Mouse (Mus musculus): Measurements from ENCODE around the gene Ush1c. TPM values are rescaled to one million over a fixed set of nuclear protein-coding genes. Genes with fewer than 3 reads are reported as not detected.

Ush1c gene
- total and polyA plus RNA-seq, 3 experiments, result not detected

DNA sequence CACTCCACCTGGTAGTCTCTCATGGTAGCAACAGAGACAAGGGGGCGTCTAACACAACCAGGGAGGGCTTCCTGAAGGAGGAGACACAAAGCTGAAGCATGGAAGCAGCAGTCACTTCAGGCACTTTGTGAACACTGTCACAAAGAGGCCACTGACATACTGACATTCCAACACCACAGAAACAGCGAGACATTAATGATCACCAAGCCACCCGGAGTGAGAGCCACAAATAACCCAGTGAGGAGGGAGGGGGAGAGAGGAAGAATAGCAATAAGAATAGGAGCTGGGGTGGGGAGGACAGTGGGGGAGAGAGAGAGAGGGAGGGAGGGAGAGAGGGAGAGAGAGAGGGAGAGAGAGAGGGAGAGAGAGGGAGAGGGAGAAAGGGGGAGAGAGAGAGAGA is 76.7 kb downstream of the Ush1c start:
- Histone ChIP-seq H3K27me3 (ENCODE audit: control insufficient read depth in 1 of 2, insufficient read depth in 2 of 2, low read length in 2 of 2) (no peaks in the 10 kb centered on the region), H3K27ac (ENCODE audit: control insufficient read depth, low read depth, low read length) (no peak overlapping the region), H3K79me2 (ENCODE audit: control insufficient read depth, insufficient read depth, low read length, poor library complexity) (no peaks in the 10 kb centered on the region), H3K9ac (ENCODE audit: control insufficient read depth, low read depth, low read length, poor library complexity, severe bottlenecking) (no peak overlapping the region), H3K36me3 (ENCODE audit: control insufficient read depth in 1 of 2, insufficient read depth in 2 of 2, low read length in 2 of 2) (no peaks in the 10 kb centered on the region), H3K4me1 (ENCODE audit: control insufficient read depth in 1 of 2, insufficient read depth in 2 of 2, low read length in 2 of 2) (no peaks in the 10 kb centered on the region), H3K9me3 (replicated peaks; ENCODE audit: insufficient read depth, low read length) (no peaks in the 10 kb centered on the region), H3K4me3 (ENCODE audit: control insufficient read depth in 1 of 2, insufficient read depth in 1 of 2, low read depth in 2 of 2, low read length in 2 of 2) (no peak overlapping the region)
- TF ChIP-seq MXI1 (IDR thresholded peaks at IDR 0.05; ENCODE audit: low read depth, low read length) (no peak), NELFE (IDR thresholded peaks at IDR 0.05; ENCODE audit: low read depth, low read length) (no peak), JUND (IDR thresholded peaks at IDR 0.05; ENCODE audit: low read depth, low read length) (no peak), MAX (IDR thresholded peaks at IDR 0.05; ENCODE audit: low read length) (no peak), SIN3A (IDR thresholded peaks at IDR 0.05; ENCODE audit: low read length) (no peak), MYB (IDR thresholded peaks at IDR 0.05; ENCODE audit: low read depth, low read length) (no peak), GABPA (IDR thresholded peaks at IDR 0.05; ENCODE audit: low read depth, low read length) (no peak), ELF1 (IDR thresholded peaks at IDR 0.05; ENCODE audit: low read depth, low read length) (no peak), USF1 (IDR thresholded peaks at IDR 0.05; ENCODE audit: low read depth, low read length) (no peak), UBTF (IDR thresholded peaks at IDR 0.05; ENCODE audit: borderline replicate concordance, insufficient read depth, low read depth, low read length) (no peak)
- no peak for DNase-seq (ENCODE audit: low read depth, low spot score)

DNA sequence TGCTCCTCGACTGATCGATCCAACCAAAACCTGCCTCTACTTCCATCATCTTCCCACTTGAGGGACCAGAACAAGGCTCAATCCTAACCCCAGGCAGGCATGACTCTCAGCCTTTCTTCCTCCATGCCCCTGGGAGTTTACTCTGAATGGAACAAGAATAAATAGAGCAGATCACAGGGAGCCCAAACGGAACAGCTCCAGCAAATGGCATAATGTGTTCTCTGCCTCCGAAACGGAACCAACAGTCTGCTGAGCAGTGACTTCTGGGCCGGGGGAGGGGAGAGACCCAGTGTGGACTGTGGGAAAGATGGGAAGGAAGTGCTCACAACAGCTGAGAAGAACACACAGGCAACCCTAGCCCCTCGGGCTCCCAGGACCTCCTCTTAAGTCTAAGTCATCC is 80.6 kb downstream of the Ush1c start:
- TF ChIP-seq NRF1 (IDR thresholded peaks at IDR 0.05; ENCODE audit: insufficient read depth, low read depth, low read length, poor library complexity, severe bottlenecking) (no peak), CHD2 (IDR thresholded peaks at IDR 0.05; ENCODE audit: low read length) (no peak)
- Histone ChIP-seq H3K36me3 (ENCODE audit: control insufficient read depth in 1 of 2, insufficient read depth in 2 of 2, low read length in 2 of 2) (no peaks in the 10 kb centered on the region), H3K9me3 (replicated peaks; ENCODE audit: insufficient read depth, low read length) (no peaks in the 10 kb centered on the region), H3K4me3 (ENCODE audit: control insufficient read depth in 1 of 2, insufficient read depth in 1 of 2, low read depth in 2 of 2, low read length in 2 of 2) (no peak overlapping the region), H3K27ac (ENCODE audit: control insufficient read depth, low read depth, low read length) (no peak overlapping the region), H3K27me3 (ENCODE audit: control insufficient read depth in 1 of 2, insufficient read depth in 2 of 2, low read length in 2 of 2) (no peaks in the 10 kb centered on the region), H3K9ac (ENCODE audit: control insufficient read depth, low read depth, low read length, poor library complexity, severe bottlenecking) (no peak overlapping the region), H3K79me2 (ENCODE audit: control insufficient read depth, insufficient read depth, low read length, poor library complexity) (no peaks in the 10 kb centered on the region), H3K4me1 (ENCODE audit: control insufficient read depth in 1 of 2, insufficient read depth in 2 of 2, low read length in 2 of 2) (no peaks in the 10 kb centered on the region)
- DNase-seq (ENCODE audit: low read depth, low spot score), result no peak

DNA sequence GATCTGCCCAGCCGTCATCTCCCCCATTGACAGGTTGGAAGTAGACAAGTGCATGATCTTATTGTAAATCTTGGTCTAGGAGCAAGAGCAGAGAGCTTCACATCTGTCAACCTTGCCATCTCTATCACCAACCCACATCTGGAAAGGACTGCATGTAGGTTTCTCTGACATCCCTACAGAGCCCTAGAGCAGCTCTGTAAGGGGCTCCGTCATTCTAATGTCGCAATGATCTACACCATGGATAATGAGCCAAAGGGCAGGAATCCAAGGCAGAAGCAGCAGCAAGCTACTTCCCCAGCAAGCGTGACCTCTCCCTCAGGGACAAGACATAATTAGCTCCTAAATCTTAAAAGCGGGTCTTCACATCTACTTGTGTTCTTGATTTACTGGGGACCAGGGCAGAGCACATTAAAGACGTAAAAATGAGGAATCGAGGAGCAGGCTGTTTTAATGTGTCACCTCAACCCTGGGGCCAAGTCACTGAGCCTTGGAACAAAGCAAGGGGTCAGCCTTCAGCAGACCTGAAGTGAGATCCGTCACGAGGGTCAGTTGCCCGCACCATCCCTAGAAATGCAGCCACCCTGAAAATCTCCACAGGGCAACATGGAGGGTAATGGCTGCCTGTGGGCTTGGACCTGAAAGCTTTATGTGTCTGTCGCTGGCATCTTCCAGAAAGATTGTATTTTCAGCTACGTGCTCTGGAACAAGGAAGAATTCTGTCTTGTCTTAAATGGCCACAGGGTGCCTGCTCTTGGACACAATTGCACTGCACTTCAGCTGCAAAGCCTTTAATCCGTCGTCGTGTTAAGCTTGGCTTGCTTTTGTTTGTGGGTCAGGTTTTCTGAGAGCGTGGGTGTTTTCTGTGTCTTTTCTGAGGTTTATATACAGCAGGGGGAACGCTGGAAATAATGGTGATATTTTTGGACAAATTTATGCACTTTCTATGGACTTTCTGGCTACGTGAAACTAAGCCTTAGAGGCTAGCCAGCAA is 83.5 kb downstream of the Ush1c start:
- Histone ChIP-seq H3K27me3 (ENCODE audit: control insufficient read depth in 1 of 2, insufficient read depth in 2 of 2, low read length in 2 of 2) (no peaks in the 10 kb centered on the region), H3K9ac (ENCODE audit: control insufficient read depth, low read depth, low read length, poor library complexity, severe bottlenecking) (no peak overlapping the region), H3K9me3 (replicated peaks; ENCODE audit: insufficient read depth, low read length) (no peaks in the 10 kb centered on the region), H3K4me1 (ENCODE audit: control insufficient read depth in 1 of 2, insufficient read depth in 2 of 2, low read length in 2 of 2) (no peaks in the 10 kb centered on the region), H3K36me3 (ENCODE audit: control insufficient read depth in 1 of 2, insufficient read depth in 2 of 2, low read length in 2 of 2) (no peaks in the 10 kb centered on the region), H3K4me3 (ENCODE audit: control insufficient read depth in 1 of 2, insufficient read depth in 1 of 2, low read depth in 2 of 2, low read length in 2 of 2) (no peak overlapping the region), H3K27ac (ENCODE audit: control insufficient read depth, low read depth, low read length) (no peak overlapping the region), H3K79me2 (ENCODE audit: control insufficient read depth, insufficient read depth, low read length, poor library complexity) (no peaks in the 10 kb centered on the region)
- no peak for DNase-seq (ENCODE audit: low read depth, low spot score)
- TF ChIP-seq ZKSCAN1 (IDR thresholded peaks at IDR 0.05; ENCODE audit: low read depth, low read length), result no peak
- no peak for TF ChIP-seq GABPA (IDR thresholded peaks at IDR 0.05; ENCODE audit: low read depth, low read length)
- TF ChIP-seq USF2 (IDR thresholded peaks at IDR 0.05; ENCODE audit: borderline replicate concordance in 1 of 2, insufficient read depth in 1 of 2, low read depth in 1 of 2, low read length in 2 of 2), result no peak
- no peak for TF ChIP-seq POLR2AphosphoS5 (IDR thresholded peaks at IDR 0.05; ENCODE audit: borderline replicate concordance, low read depth, low read length)
- no peak for TF ChIP-seq MAZ (IDR thresholded peaks at IDR 0.05; ENCODE audit: low read depth, low read length)
- TF ChIP-seq MEF2A (IDR thresholded peaks at IDR 0.05; ENCODE audit: extremely low read depth, insufficient replicate concordance, low read depth, low read length, poor library complexity, severe bottlenecking), result no peak
- TF ChIP-seq RAD21 (IDR thresholded peaks at IDR 0.05; ENCODE audit: low read depth, low read length), result no peak
- no peak for TF ChIP-seq CHD2 (IDR thresholded peaks at IDR 0.05; ENCODE audit: low read length)
- no peak for TF ChIP-seq MAX (IDR thresholded peaks at IDR 0.05; ENCODE audit: low read length)
- TF ChIP-seq HCFC1 (IDR thresholded peaks at IDR 0.05; ENCODE audit: low read depth, low read length), result no peak
- TF ChIP-seq MYB (IDR thresholded peaks at IDR 0.05; ENCODE audit: low read depth, low read length), result no peak
- no peak for TF ChIP-seq CTCF (IDR thresholded peaks at IDR 0.05 in 2 of 3, conservative IDR thresholded peaks at IDR 0.05 in 1 of 3; ENCODE audit: control insufficient read depth in 1 of 3, insufficient read depth in 1 of 3, low read depth in 2 of 3, low read length in 3 of 3, poor library complexity in 1 of 3, severe bottlenecking in 1 of 3)
- no peak for TF ChIP-seq SIN3A (IDR thresholded peaks at IDR 0.05; ENCODE audit: low read length)
- no peak for TF ChIP-seq UBTF (IDR thresholded peaks at IDR 0.05; ENCODE audit: borderline replicate concordance, insufficient read depth, low read depth, low read length)
- no peak for TF ChIP-seq MYC (IDR thresholded peaks at IDR 0.05; ENCODE audit: low read depth, low read length)
